Mouse (Mus musculus): Measurements from ENCODE around the gene Nynrin. TPM values are rescaled to one million over a fixed set of nuclear protein-coding genes. Genes with fewer than 3 reads are reported as not detected.

Nynrin gene
- polyA plus RNA-seq, 1 experiment = 0.13 TPM

- Histone ChIP-seq H3K36me3 (ENCODE audit: control insufficient read depth, insufficient read depth) (no peaks in the 10 kb centered on the region), H3ac (ENCODE audit: control insufficient read depth, insufficient read length, low read depth) (no peak overlapping the region), H3K4me3 (ENCODE audit: insufficient read depth, poor library complexity, severe bottlenecking) (no peak overlapping the region)
Observed at GRCm38 (mm10) chr14:55918240-55919082, 64.7 kb downstream of the Nynrin start.

GRCm38 (mm10) chr14:55922475-55923232, 68.8 kb downstream of the Nynrin start:
- Histone ChIP-seq H3K79me2 (ENCODE audit: control insufficient read depth, insufficient read depth) (no peaks in the 10 kb centered on the region), H3K27me3 (ENCODE audit: control insufficient read depth, insufficient read depth, insufficient read length) (no peaks in the 10 kb centered on the region), H3K4me3 (ENCODE audit: insufficient read depth, poor library complexity, severe bottlenecking) (no peak overlapping the region), H3K36me3 (ENCODE audit: control insufficient read depth, insufficient read depth) (no peaks in the 10 kb centered on the region), H3ac (ENCODE audit: control insufficient read depth, insufficient read length, low read depth) (no peak overlapping the region), H3K79me3 (ENCODE audit: low read depth) (no peaks in the 10 kb centered on the region)
- no peak for TF ChIP-seq CEBPB (IDR thresholded peaks at IDR 0.05; ENCODE audit: low read depth)
- no peak for TF ChIP-seq MYOG (IDR thresholded peaks at IDR 0.05; ENCODE audit: control insufficient read depth, extremely low read depth, insufficient read length)
- TF ChIP-seq USF1 (IDR thresholded peaks at IDR 0.05; ENCODE audit: low read depth) = no peak
- TF ChIP-seq CTCF (IDR thresholded peaks at IDR 0.05; ENCODE audit: control insufficient read depth, insufficient read depth, insufficient read length) = no peak
- TF ChIP-seq MYOD1 (IDR thresholded peaks at IDR 0.05; ENCODE audit: control insufficient read depth, insufficient read length, low read depth) = no peak
- no peak for TF ChIP-seq FOSL1 (IDR thresholded peaks at IDR 0.05; ENCODE audit: insufficient read depth, low read length, poor library complexity, severe bottlenecking)
- TF ChIP-seq MAX (IDR thresholded peaks at IDR 0.05) = no peak

More at GRCm38 (mm10) chr14:55918240-55919082, 64.7 kb downstream of the Nynrin start:
- no peaks in the 10 kb centered on the region for H3K79me2 ChIP-seq (ENCODE audit: control insufficient read depth, insufficient read depth)
- TF ChIP-seq CEBPB (IDR thresholded peaks at IDR 0.05; ENCODE audit: low read depth) (no peak), CTCF (IDR thresholded peaks at IDR 0.05; ENCODE audit: control insufficient read depth, insufficient read depth, insufficient read length) (peak; percentile 60)
- no peaks in the 10 kb centered on the region for H3K79me3 ChIP-seq (ENCODE audit: low read depth)
- H3K27me3 ChIP-seq (ENCODE audit: control insufficient read depth, insufficient read depth, insufficient read length) = no peaks in the 10 kb centered on the region

Other genes with a start within 250 kb of the Nynrin start
- not detected for gene Rec8, start 236.0 kb upstream of the Nynrin start, polyA plus RNA-seq (2012; fragmentation: generic; extraction: Trizol)
- gene Ipo4, start 218.1 kb upstream of the Nynrin start, polyA plus RNA-seq (2012; fragmentation: generic; extraction: Trizol) = 113 TPM
- 0.13 TPM for gene Gm49378, start 216.1 kb upstream of the Nynrin start, polyA plus RNA-seq (2012; fragmentation: generic; extraction: Trizol)
- 72.9 TPM for gene Tm9sf1, start 210.2 kb upstream of the Nynrin start, polyA plus RNA-seq (2012; fragmentation: generic; extraction: Trizol)
- gene Tssk4, start 203.8 kb upstream of the Nynrin start, polyA plus RNA-seq (2012; fragmentation: generic; extraction: Trizol) = 0.43 TPM
- gene Mdp1, start 193.5 kb upstream of the Nynrin start, polyA plus RNA-seq (2012; fragmentation: generic; extraction: Trizol) = 16.5 TPM
- 23.8 TPM for gene Gmpr2, start 182.1 kb upstream of the Nynrin start, polyA plus RNA-seq (2012; fragmentation: generic; extraction: Trizol)
- gene Nedd8, start 181.9 kb upstream of the Nynrin start, polyA plus RNA-seq (2012; fragmentation: generic; extraction: Trizol) = 478 TPM
- gene Tinf2, start 172.2 kb upstream of the Nynrin start, polyA plus RNA-seq (2012; fragmentation: generic; extraction: Trizol) = 24.4 TPM
- gene Tgm1, start 140.1 kb upstream of the Nynrin start, polyA plus RNA-seq (2012; fragmentation: generic; extraction: Trizol) = 0.07 TPM
- gene Rabggta, start 131.7 kb upstream of the Nynrin start, polyA plus RNA-seq (2012; fragmentation: generic; extraction: Trizol) = 11.9 TPM
- gene Dhrs1, start 108.3 kb upstream of the Nynrin start, polyA plus RNA-seq (2012; fragmentation: generic; extraction: Trizol) = 63.7 TPM
- 38.6 TPM for gene Nop9, start 108.3 kb upstream of the Nynrin start, polyA plus RNA-seq (2012; fragmentation: generic; extraction: Trizol)
- gene Cideb, start 95.6 kb upstream of the Nynrin start, polyA plus RNA-seq (2012; fragmentation: generic; extraction: Trizol) = 0.05 TPM
- 0.09 TPM for gene Ltb4r2, start 92.6 kb upstream of the Nynrin start, polyA plus RNA-seq (2012; fragmentation: generic; extraction: Trizol)
- 0.05 TPM for gene Ltb4r1, start 88.0 kb upstream of the Nynrin start, polyA plus RNA-seq (2012; fragmentation: generic; extraction: Trizol)
- 0.02 TPM for gene Adcy4, start 69.9 kb upstream of the Nynrin start, polyA plus RNA-seq (2012; fragmentation: generic; extraction: Trizol)
- gene Ripk3, start 65.1 kb upstream of the Nynrin start, polyA plus RNA-seq (2012; fragmentation: generic; extraction: Trizol) = 0.55 TPM
- 1.2 TPM for gene Nfatc4, start 30.9 kb upstream of the Nynrin start, polyA plus RNA-seq (2012; fragmentation: generic; extraction: Trizol)
- gene Cbln3, start 30.4 kb downstream of the Nynrin start, polyA plus RNA-seq (2012; fragmentation: generic; extraction: Trizol) = 0.05 TPM
- 3.6 TPM for gene Khnyn, start 30.9 kb downstream of the Nynrin start, polyA plus RNA-seq (2012; fragmentation: generic; extraction: Trizol)
- gene Sdr39u1, start 46.3 kb downstream of the Nynrin start, polyA plus RNA-seq (2012; fragmentation: generic; extraction: Trizol) = 4.7 TPM
- gene Cma1, start 90.7 kb downstream of the Nynrin start, polyA plus RNA-seq (2012; fragmentation: generic; extraction: Trizol) = 0.90 TPM
- gene Cma2, start 97.0 kb downstream of the Nynrin start, polyA plus RNA-seq (2012; fragmentation: generic; extraction: Trizol) = not detected
- gene Mcpt1, start 164.0 kb downstream of the Nynrin start, polyA plus RNA-seq (2012; fragmentation: generic; extraction: Trizol) = 0.09 TPM
- not detected for gene Mcpt9, start 176.5 kb downstream of the Nynrin start, polyA plus RNA-seq (2012; fragmentation: generic; extraction: Trizol)
- not detected for gene Mcpt2, start 188.0 kb downstream of the Nynrin start, polyA plus RNA-seq (2012; fragmentation: generic; extraction: Trizol)
- not detected for gene Mcpt4, start 208.3 kb downstream of the Nynrin start, polyA plus RNA-seq (2012; fragmentation: generic; extraction: Trizol)
- gene Mcpt8, start 231.3 kb downstream of the Nynrin start, polyA plus RNA-seq (2012; fragmentation: generic; extraction: Trizol) = 4.6 TPM
- gene Ctsg, start 248.6 kb downstream of the Nynrin start, polyA plus RNA-seq (2012; fragmentation: generic; extraction: Trizol) = not detected